Mouse (Mus musculus) myocyte (in vitro differentiated cells): ENCODE measurements at regions not wholly inside any gene's neighbourhood (a gene's known extent, or its start where the extent isn't known, plus 50 kb on each side); places are given as distances from the start of the nearest gene placed in this dataset.

Experiments used
- H3K27me3 ChIP-seq: one replicate; pipeline ENCODE4 v1.6.1; 2011; ENCODE audit not compliant: control insufficient read depth, insufficient read depth, insufficient read length
- H3K36me3 ChIP-seq: one replicate; pipeline ENCODE4 v1.6.1; 2011; ENCODE audit not compliant: control insufficient read depth, insufficient read depth
- H3K4me2 ChIP-seq: one replicate; pipeline ENCODE4 v1.6.1; 2011; ENCODE audit warnings: low read depth, control low read depth
- H3K4me3 ChIP-seq: one replicate; pipeline ENCODE4 v1.5.1; 2011; ENCODE audit warnings: mild to moderate bottlenecking, control low read depth, moderate library complexity
- H3K79me2 ChIP-seq: one replicate; pipeline ENCODE4 v1.6.1; 2011; ENCODE audit not compliant: control insufficient read depth, insufficient read depth
- H3ac ChIP-seq: one replicate; pipeline ENCODE4 v1.6.1; 2011; ENCODE audit not compliant: control insufficient read depth, insufficient read length
- CEBPB ChIP-seq: IDR thresholded peaks from 2 replicates; pipeline ENCODE4 v1.6.1; 2011; ENCODE audit warnings: mild to moderate bottlenecking, moderate library complexity; ENCODE audit not compliant: poor library complexity, insufficient read depth, severe bottlenecking
- E2F4 ChIP-seq: IDR thresholded peaks from one replicate; pipeline ENCODE4 v1.6.1; 2011; ENCODE audit warnings: mild to moderate bottlenecking, control low read depth, moderate library complexity; ENCODE audit not compliant: insufficient read depth
- MAX ChIP-seq: IDR thresholded peaks from one replicate; pipeline ENCODE4 v1.6.1; 2011; ENCODE audit warnings: low read depth, mild to moderate bottlenecking, control low read depth
- MYOD1 ChIP-seq, 3 experiments: IDR thresholded peaks; one replicate each; pipeline ENCODE4 v1.6.1; 2011; ENCODE audit warnings: control low read depth in 2 of 3, low read depth in 2 of 3, mild to moderate bottlenecking in 2 of 3, moderate library complexity in 1 of 3; ENCODE audit not compliant: insufficient read length in 2 of 3, control insufficient read depth in 1 of 3
- MYOG ChIP-seq, 3 experiments: IDR thresholded peaks; one replicate each; pipeline ENCODE4 v1.6.1; 2011; ENCODE audit warnings: control low read depth in 2 of 3, low read depth in 2 of 3, mild to moderate bottlenecking in 2 of 3; ENCODE audit not compliant: insufficient read length in 2 of 3, control insufficient read depth in 1 of 3, insufficient read depth in 1 of 3
- POLR2A ChIP-seq: IDR thresholded peaks from one replicate; pipeline ENCODE4 v1.6.1; 2011; ENCODE audit warnings: low read depth, mild to moderate bottlenecking, control low read depth, moderate library complexity; ENCODE audit not compliant: insufficient read length
- POLR2AphosphoS2 ChIP-seq: IDR thresholded peaks from one replicate; pipeline ENCODE4 v1.6.1; 2011; ENCODE audit warnings: low read depth, control low read depth; ENCODE audit not compliant: insufficient read length
- REST ChIP-seq: IDR thresholded peaks from one replicate; pipeline ENCODE4 v1.6.1; 2011; ENCODE audit warnings: mild to moderate bottlenecking, control low read depth, moderate library complexity; ENCODE audit not compliant: insufficient read depth, insufficient read length
- SRF ChIP-seq: IDR thresholded peaks from one replicate; pipeline ENCODE4 v1.6.1; 2011; ENCODE audit warnings: low read depth; ENCODE audit not compliant: control insufficient read depth, insufficient read length
- TCF12 ChIP-seq: IDR thresholded peaks from one replicate; pipeline ENCODE4 v1.6.1; 2011; ENCODE audit warnings: mild to moderate bottlenecking, control low read depth; ENCODE audit not compliant: poor library complexity, insufficient read depth, severe bottlenecking
- TCF3 ChIP-seq: IDR thresholded peaks from one replicate; pipeline ENCODE4 v1.6.1; 2011; ENCODE audit warnings: low read depth, control low read depth; ENCODE audit not compliant: insufficient read length
- USF1 ChIP-seq: IDR thresholded peaks from one replicate; pipeline ENCODE4 v1.6.1; 2011; ENCODE audit warnings: low read depth, mild to moderate bottlenecking, control low read depth, moderate library complexity

DNA sequence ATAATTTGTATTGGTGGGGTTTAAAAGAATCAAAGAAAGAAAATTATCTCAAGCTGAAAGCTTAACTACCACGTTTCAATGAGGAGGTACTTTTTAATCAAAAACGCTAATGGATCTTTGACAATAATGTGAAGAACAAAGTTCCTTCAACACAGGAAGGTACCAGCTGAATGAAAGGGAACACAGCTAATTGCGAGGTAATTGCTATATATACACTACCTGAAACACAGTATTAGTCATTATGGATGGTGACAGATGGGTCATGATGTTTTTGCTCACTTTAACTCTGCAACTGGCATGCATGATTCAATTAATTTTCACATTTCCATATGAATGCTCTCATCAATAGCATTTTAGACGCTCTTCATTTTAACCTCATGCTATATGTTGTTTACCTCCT, 470.3 kb upstream of the C030005K15Rik start:
- Histone ChIP-seq H3K36me3 (no peaks in the 10 kb centered on the region), H3ac (no peak overlapping the region), H3K4me2 (no peak overlapping the region), H3K4me3 (no peak overlapping the region), H3K27me3 (no peaks in the 10 kb centered on the region), H3K79me2 (no peaks in the 10 kb centered on the region)
- TF ChIP-seq E2F4 (no peak), REST (no peak), MYOG (IDR thresholded peaks at IDR 0.05; ENCODE audit: control insufficient read depth in 1 of 3, insufficient read depth in 1 of 3, insufficient read length in 2 of 3, low read depth in 2 of 3) (no peak), SRF (no peak), MYOD1 (IDR thresholded peaks at IDR 0.05; ENCODE audit: control insufficient read depth in 1 of 3, insufficient read length in 2 of 3, low read depth in 2 of 3) (no peak), TCF12 (no peak), POLR2A (no peak), POLR2AphosphoS2 (no peak), USF1 (no peak), TCF3 (no peak), CEBPB (no peak), MAX (no peak)

DNA sequence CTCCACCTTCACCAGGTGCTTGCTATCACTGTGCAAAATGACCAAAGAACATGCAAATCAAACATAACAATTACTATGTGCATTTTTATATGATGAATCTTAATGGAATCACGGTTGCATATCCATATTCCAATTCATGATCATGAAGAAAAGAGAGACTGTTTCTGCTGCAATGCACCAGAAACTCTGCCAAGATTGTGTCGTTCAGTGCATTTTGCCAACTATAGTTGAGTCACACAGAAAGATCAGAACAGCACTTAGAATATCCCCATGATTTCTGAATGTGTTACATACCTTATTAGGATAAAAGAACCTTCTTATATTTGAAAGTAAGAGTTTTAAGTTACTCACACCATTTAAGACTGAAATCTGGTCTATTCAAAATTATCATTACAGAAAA, 483.7 kb upstream of the C030005K15Rik start:
- Histone ChIP-seq H3K4me2 (no peak overlapping the region), H3ac (no peak overlapping the region), H3K27me3 (no peaks in the 10 kb centered on the region), H3K36me3 (no peaks in the 10 kb centered on the region), H3K79me2 (no peaks in the 10 kb centered on the region), H3K4me3 (no peak overlapping the region)
- no peak for TF ChIP-seq REST
- no peak for TF ChIP-seq MYOD1 (IDR thresholded peaks at IDR 0.05; ENCODE audit: control insufficient read depth in 1 of 3, insufficient read length in 2 of 3, low read depth in 2 of 3)
- TF ChIP-seq MAX = no peak
- TF ChIP-seq MYOG (IDR thresholded peaks at IDR 0.05; ENCODE audit: control insufficient read depth in 1 of 3, insufficient read depth in 1 of 3, insufficient read length in 2 of 3, low read depth in 2 of 3) = no peak
- TF ChIP-seq TCF12 = no peak
- TF ChIP-seq USF1 = no peak
- TF ChIP-seq POLR2AphosphoS2 = no peak
- no peak for TF ChIP-seq CEBPB
- TF ChIP-seq E2F4 = no peak
- no peak for TF ChIP-seq TCF3
- TF ChIP-seq POLR2A = no peak
- no peak for TF ChIP-seq SRF

DNA sequence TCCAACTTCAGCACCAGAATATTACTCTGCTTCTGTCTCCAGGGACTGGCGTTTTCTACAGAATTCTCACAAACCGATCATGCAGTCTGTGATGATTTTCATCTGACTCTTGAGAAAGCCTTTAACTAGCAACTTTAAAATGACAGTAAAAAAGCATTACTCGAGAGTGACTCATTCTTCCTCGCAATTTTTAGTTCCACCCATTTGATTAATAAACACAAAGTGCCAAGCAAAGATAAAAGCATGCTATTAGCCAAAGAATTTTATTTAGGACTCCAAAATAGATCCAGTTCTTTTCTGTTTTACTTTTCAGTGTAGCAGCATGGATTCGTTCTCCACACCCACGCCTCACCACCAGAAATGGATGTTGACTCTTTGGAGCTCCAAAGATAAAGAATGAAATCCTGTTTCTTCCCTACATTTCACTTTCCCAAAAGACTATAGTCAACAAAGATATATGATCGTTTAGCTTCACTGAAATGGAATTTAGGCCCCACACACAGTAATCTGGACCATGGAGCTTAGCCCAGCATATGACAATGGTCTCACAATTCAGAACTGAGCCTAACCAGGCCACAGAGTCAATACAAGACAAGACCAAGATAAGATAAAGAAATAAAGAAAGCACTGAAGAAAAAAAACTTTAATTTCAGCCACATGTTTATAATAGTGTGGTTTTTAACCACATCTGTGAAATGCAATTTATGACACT, 486.5 kb upstream of the C030005K15Rik start:
- no peaks in the 10 kb centered on the region for H3K27me3 ChIP-seq
- TF ChIP-seq USF1 = no peak
- TF ChIP-seq MAX = no peak
- TF ChIP-seq CEBPB = no peak
- TF ChIP-seq MYOD1 (IDR thresholded peaks at IDR 0.05; ENCODE audit: control insufficient read depth in 1 of 3, insufficient read length in 2 of 3, low read depth in 2 of 3) = no peak
- TF ChIP-seq POLR2AphosphoS2 = no peak
- TF ChIP-seq REST = no peak
- no peak for TF ChIP-seq E2F4
- TF ChIP-seq TCF12 = no peak
- TF ChIP-seq SRF = no peak
- no peak for TF ChIP-seq MYOG (IDR thresholded peaks at IDR 0.05; ENCODE audit: control insufficient read depth in 1 of 3, insufficient read depth in 1 of 3, insufficient read length in 2 of 3, low read depth in 2 of 3)
- TF ChIP-seq TCF3 = no peak
- TF ChIP-seq POLR2A = no peak

DNA sequence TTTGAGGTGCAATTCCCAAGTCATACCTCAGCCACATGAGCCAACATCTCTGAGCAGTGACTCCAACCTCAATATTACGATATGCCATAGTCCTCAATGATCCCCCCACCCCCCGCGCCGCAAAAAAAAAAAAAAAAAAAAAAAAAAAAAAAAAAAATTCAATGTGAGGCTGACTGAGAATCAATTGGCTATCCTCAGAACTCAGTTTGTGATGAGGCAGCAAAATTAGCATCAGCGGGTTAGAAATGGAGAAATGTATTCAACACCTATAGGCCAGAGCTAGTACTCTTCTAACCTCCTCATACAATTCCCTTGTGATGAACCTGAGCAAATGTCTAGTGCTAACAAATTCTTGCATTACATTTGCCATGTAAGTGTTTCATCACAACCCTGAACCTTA, 504.5 kb upstream of the C030005K15Rik start:
- no peak overlapping the region for H3K4me2 ChIP-seq
- H3K27me3 ChIP-seq = no peaks in the 10 kb centered on the region
- no peak overlapping the region for H3K4me3 ChIP-seq
- TF ChIP-seq REST (no peak), E2F4 (no peak), POLR2A (no peak), TCF3 (no peak), MYOD1 (IDR thresholded peaks at IDR 0.05; ENCODE audit: control insufficient read depth in 1 of 3, insufficient read length in 2 of 3, low read depth in 2 of 3) (no peak), CEBPB (no peak), MYOG (IDR thresholded peaks at IDR 0.05; ENCODE audit: control insufficient read depth in 1 of 3, insufficient read depth in 1 of 3, insufficient read length in 2 of 3, low read depth in 2 of 3) (no peak), POLR2AphosphoS2 (no peak), TCF12 (no peak), SRF (no peak)
- no peaks in the 10 kb centered on the region for H3K79me2 ChIP-seq
- no peak overlapping the region for H3ac ChIP-seq
- H3K36me3 ChIP-seq = no peaks in the 10 kb centered on the region

More for the DNA sequence above, 486.5 kb upstream of the C030005K15Rik start:
- H3K4me3 ChIP-seq = no peak overlapping the region
- peak overlapping the region; percentile 15 for H3K4me2 ChIP-seq
- no peak overlapping the region for H3ac ChIP-seq
- H3K36me3 ChIP-seq = no peaks in the 10 kb centered on the region
- no peaks in the 10 kb centered on the region for H3K79me2 ChIP-seq
